29 mouse cellular contexts compared by ENCODE assay signal in genomic region chr9:75366191-75366590, GRCm38 (mm10). TPM values are rescaled to one million over a fixed set of nuclear protein-coding genes. Genes with fewer than 3 reads are reported as not detected.
DNase-seq lines count a peak whose midpoint lies in the region; ATAC-seq and TF ChIP-seq lines count a peak whose summit lies in the region.
"Had no signal": no experiment of that assay in that cellular context is flagged by ENCODE, and none has a peak within 500 bp of the region (broad histone marks: within the 10 kb centered on the region; RNA-seq: fewer than 3 reads in every experiment).

No protein-coding gene starts in this region.

- H3K36me3 ChIP-seq in myocyte (ENCODE audit: control insufficient read depth, insufficient read depth): no peaks in the 10 kb centered on the region
- H3K36me3 ChIP-seq: forebrain, embryonic 10.5 days; heart, embryonic 15.5 days had no signal

- H3K4me3 ChIP-seq in myocyte: no peak overlapping the region
- H3K4me3 ChIP-seq: forebrain, embryonic 10.5 days; heart, embryonic 15.5 days; left cerebral cortex, adult 2 months had no signal

- H3K4me2 ChIP-seq in myocyte (ENCODE audit: low read depth): peak overlapping the region; percentile 14
- H3K4me2 ChIP-seq: heart, embryonic 15.5 days had no signal

- no peak for DNase-seq in frontal cortex, adult 2 months (ENCODE audit: extremely low spot score in 1 of 2, low spot score in 1 of 2)
- peak; percentile 17 for DNase-seq in right cerebral cortex, adult 18-20 months
- DNase-seq in right cerebral cortex, postnatal 36 days (ENCODE audit: low spot score in 2 of 2): no peak
- DNase-seq in MN1 (ENCODE audit: low spot score): peak; percentile 24
- DNase-seq in cerebellum, adult 18-20 months: no peak
- no peak for DNase-seq in neural tube, embryonic 10.5 days (ENCODE audit: extremely low spot score, low spot score)
- DNase-seq: B cell, adult 2 months; cerebellum, adult 8-10 months; gastrocnemius, postnatal 36 days; heart, postnatal 36 days; kidney, adult 11 months; layer of hippocampus, adult 9-11 months; liver, postnatal 0 days; thymus, postnatal 14 days had no signal

- no peaks in the 10 kb centered on the region for H3K79me2 ChIP-seq in myocyte (ENCODE audit: control insufficient read depth, insufficient read depth)

- ATAC-seq in frontal cortex, adult (ENCODE audit: low TSS enrichment): 0 out of 2 replicates have a peak, but pooled peaks have one; percentile 44
- ATAC-seq: forebrain, embryonic 16.5 days; liver, postnatal 0 days; lung, postnatal 0 days; midbrain, embryonic 16.5 days; Patski had no signal

- H3K27me3 ChIP-seq in myocyte (ENCODE audit: control insufficient read depth, insufficient read depth, insufficient read length): no peaks in the 10 kb centered on the region
- H3K27me3 ChIP-seq: heart, embryonic 15.5 days had no signal

- H3ac ChIP-seq in myocyte (ENCODE audit: control insufficient read depth, insufficient read length): no peak overlapping the region

- no peak for TF ChIP-seq POLR2A in myocyte (IDR thresholded peaks at IDR 0.05; ENCODE audit: insufficient read length, low read depth)

TF ChIP-seq in myocyte, 11 proteins besides CTCF, POLR2A, EP300 and RAD21:
- TF ChIP-seq POLR2AphosphoS2 (IDR thresholded peaks at IDR 0.05; ENCODE audit: insufficient read length, low read depth) (no peak), MYOD1 (IDR thresholded peaks at IDR 0.05; ENCODE audit: control insufficient read depth in 1 of 3, insufficient read length in 2 of 3, low read depth in 2 of 3) (no peak), TCF12 (IDR thresholded peaks at IDR 0.05; ENCODE audit: insufficient read depth, poor library complexity, severe bottlenecking) (no peak), REST (IDR thresholded peaks at IDR 0.05; ENCODE audit: insufficient read depth, insufficient read length) (no peak), TCF3 (IDR thresholded peaks at IDR 0.05; ENCODE audit: insufficient read length, low read depth) (no peak), SRF (IDR thresholded peaks at IDR 0.05; ENCODE audit: control insufficient read depth, insufficient read length, low read depth) (no peak), MAX (IDR thresholded peaks at IDR 0.05; ENCODE audit: low read depth) (no peak), E2F4 (IDR thresholded peaks at IDR 0.05; ENCODE audit: insufficient read depth) (no peak), CEBPB (IDR thresholded peaks at IDR 0.05; ENCODE audit: insufficient read depth, poor library complexity, severe bottlenecking) (no peak), USF1 (IDR thresholded peaks at IDR 0.05; ENCODE audit: low read depth) (no peak), MYOG (IDR thresholded peaks at IDR 0.05; ENCODE audit: control insufficient read depth in 1 of 3, insufficient read depth in 1 of 3, insufficient read length in 2 of 3, low read depth in 2 of 3) (no peak)
TF ChIP-seq in myocyte: peak in this region for 0.

RNA-seq across cellular contexts. Expression of gene Bcl2l10, which starts 18.6 kb away (rescaled TPM):
- 0.06 TPM in 1 of 2 replicates, not detected in the other for polyA plus RNA-seq in frontal cortex, adult 2 months (2012; rRNA removed)
- not detected for polyA plus RNA-seq in myocyte (2012; fragmentation: generic; extraction: Trizol)
- polyA plus RNA-seq: embryonic facial prominence, embryonic 14.5 days; forebrain, embryonic 10.5 days; forebrain, embryonic 16.5 days; heart, embryonic 15.5 days; kidney, postnatal 0 days; large intestine, adult 2 months; limb, embryonic 14.5 days; liver, postnatal 0 days; macrophage; midbrain, embryonic 16.5 days; stomach, postnatal 0 days had no signal

RNA-seq across cellular contexts. Expression of gene Mapk6, which starts 43.6 kb away (rescaled TPM):
- polyA plus RNA-seq in frontal cortex, adult 2 months (2012; rRNA removed): 32.2 and 34.6 TPM in 2 replicates
- 52.8 TPM for polyA plus RNA-seq in myocyte (2012; fragmentation: generic; extraction: Trizol)

Comparison
In these comparisons a context has a peak if more than half of its experiments do, and no peak if none do; other contexts are left out.
1. DNase-seq: peak in right cerebral cortex, adult 18-20 months (single experiment) and MN1 (single experiment); none in frontal cortex, adult 2 months (0 of 2), right cerebral cortex, postnatal 36 days (0 of 2), cerebellum, adult 18-20 months (0 of 2) and neural tube, embryonic 10.5 days (single experiment).